Mouse (Mus musculus) heart, embryonic 13.5 days (tissue): ENCODE measurements around the gene Fam71b. TPM values are rescaled to one million over a fixed set of nuclear protein-coding genes. Genes with fewer than 3 reads are reported as not detected.
"Not testable (repeated sequence)": the region's sequence is repeated elsewhere in the genome, so short reads cannot be mapped to it uniquely, and the experiment has no call there.

Experiments
- ATAC-seq: fragments of 200-750 bp; cut with Nextera tagmentation; 2 replicates; pipeline ENCODE4 v1.8.0; 2017; ENCODE audit warnings: moderate TSS enrichment; ENCODE audit not compliant: insufficient number of reproducible peaks, low FRiP score, low TSS enrichment; ENCODE audit errors: extremely low read depth
- H3K27ac ChIP-seq: fragments of 300-500 bp; sonication (generic); replicated peaks from 2 replicates; pipeline ENCODE4 v1.5.1; 2015; ENCODE audit warnings: moderate library complexity, mild to moderate bottlenecking, inconsistent platforms
- H3K27me3 ChIP-seq: fragments of 300-500 bp; sonication (generic); replicated peaks from 2 replicates; pipeline ENCODE4 v1.6.1; 2015; ENCODE audit warnings: mild to moderate bottlenecking, inconsistent platforms
- H3K36me3 ChIP-seq: fragments of 300-500 bp; sonication (generic); 2 replicates; pipeline ENCODE4 v1.6.1; 2015; ENCODE audit warnings: mild to moderate bottlenecking, inconsistent platforms
- H3K4me1 ChIP-seq: fragments of 300-500 bp; sonication (generic); 2 replicates; pipeline ENCODE4 v1.6.1; 2015; ENCODE audit warnings: inconsistent platforms
- H3K4me2 ChIP-seq: fragments of 300-500 bp; sonication (generic); 2 replicates; pipeline ENCODE4 v1.6.1; 2015; ENCODE audit warnings: inconsistent platforms, mild to moderate bottlenecking, moderate library complexity
- H3K4me3 ChIP-seq: fragments of 300-500 bp; sonication (generic); 2 replicates; pipeline ENCODE4 v1.5.1; 2015; ENCODE audit warnings: moderate library complexity, mild to moderate bottlenecking, inconsistent platforms
- H3K9ac ChIP-seq: fragments of 300-500 bp; sonication (generic); 2 replicates; pipeline ENCODE4 v1.6.1; 2015; ENCODE audit warnings: inconsistent platforms, mild to moderate bottlenecking, moderate library complexity
- H3K9me3 ChIP-seq: fragments of 300-500 bp; sonication (generic); 2 replicates; pipeline ENCODE4 v1.6.1; 2016; ENCODE audit warnings: inconsistent platforms
- WGBS: fragments of 180-500 bp; shearing (Covaris S2); methylation state at CpG from one replicate; pipeline ENCODE4 v1.1.7; 2015; ENCODE audit warnings: mixed read lengths; 5-methylcytosine and 5-hydroxymethylcytosine counted together
- polyA plus RNA-seq: library from polyadenylated mRNA; unstranded; fragments of >200 nt; fragmentation: Nextera tagmentation; extraction: Ambion mirVana; gene quantifications from 2 replicates; pipeline ENCODE4 v1.2.1, GENCODE M21; 2015

Fam71b gene
- polyA plus RNA-seq, 1 experiment from 2014 or later: not detected

- no peak for ATAC-seq
- no peak overlapping the region for H3K27ac ChIP-seq
- no peaks in the 10 kb centered on the region for H3K36me3 ChIP-seq
- 78% methylated on average over 12 of the region's 12 CpGs for WGBS
- H3K9ac ChIP-seq: no peak overlapping the region
- H3K9me3 ChIP-seq: no peaks in the 10 kb centered on the region
- no peaks in the 10 kb centered on the region; the same call in 1 of the 2 replicates for H3K27me3 ChIP-seq
- H3K4me3 ChIP-seq: no peak overlapping the region
- peaks cover 6% of the 10 kb centered on the region; the same call in 1 of the 2 replicates for H3K4me1 ChIP-seq
- no peak overlapping the region for H3K4me2 ChIP-seq
Observed at GRCm38 (mm10) chr11:46401555-46401954, 5.2 kb downstream of the Fam71b start.

GRCm38 (mm10) chr11:46404986-46405385 lies 8.6 kb downstream of the Fam71b start:
- Histone ChIP-seq H3K27ac (no peak overlapping the region), H3K9me3 (no peaks in the 10 kb centered on the region), H3K27me3 (no peaks in the 10 kb centered on the region; the same call in 1 of the 2 replicates), H3K36me3 (no peaks in the 10 kb centered on the region), H3K9ac (no peak overlapping the region), H3K4me3 (no peak overlapping the region), H3K4me2 (no peak overlapping the region), H3K4me1 (no peaks in the 10 kb centered on the region)
- 73% methylated on average over 16 of the region's 16 CpGs for WGBS
- ATAC-seq: no peak

GRCm38 (mm10) chr11:46406721-46407120 lies 10.4 kb downstream of the Fam71b start:
- H3K9me3 ChIP-seq: no peaks in the 10 kb centered on the region
- no peaks in the 10 kb centered on the region for H3K36me3 ChIP-seq
- WGBS: 29% methylated on average over 10 of the region's 10 CpGs
- peak overlapping the region; percentile 48 for H3K4me2 ChIP-seq
- no peaks in the 10 kb centered on the region; the same call in 1 of the 2 replicates for H3K27me3 ChIP-seq
- H3K4me1 ChIP-seq: no peaks in the 10 kb centered on the region
- ATAC-seq: no peak
- H3K27ac ChIP-seq: no peak overlapping the region
- 0 out of 2 replicates have a peak overlapping the region, but pooled peaks have one; percentile 13 for H3K4me3 ChIP-seq
- peak overlapping the region; percentile 45 for H3K9ac ChIP-seq

- ATAC-seq: no peak; the same call in 1 of the 2 replicates
- Histone ChIP-seq H3K4me3 (no peak overlapping the region), H3K9me3 (no peaks in the 10 kb centered on the region), H3K4me1 (no peaks in the 10 kb centered on the region), H3K27me3 (no peaks in the 10 kb centered on the region), H3K9ac (no peak overlapping the region), H3K4me2 (no peak overlapping the region), H3K36me3 (no peaks in the 10 kb centered on the region), H3K27ac (no peak overlapping the region)
- WGBS: 41% methylated on average over 2 of the region's 2 CpGs
Observed at GRCm38 (mm10) chr11:46410018-46410563, 13.7 kb downstream of the Fam71b start.

GRCm38 (mm10) chr11:46418438-46418837 lies 22.1 kb downstream of the Fam71b start:
- Histone ChIP-seq H3K36me3 (no peaks in the 10 kb centered on the region), H3K27me3 (no peaks in the 10 kb centered on the region), H3K9ac (no peak overlapping the region), H3K27ac (no peak overlapping the region), H3K4me3 (no peak overlapping the region), H3K4me1 (no peaks in the 10 kb centered on the region), H3K4me2 (no peak overlapping the region), H3K9me3 (no peaks in the 10 kb centered on the region)
- 81% methylated on average over 1 of the region's 1 CpGs for WGBS
- ATAC-seq: no peak

- H3K36me3 ChIP-seq: no peaks in the 10 kb centered on the region
- H3K4me2 ChIP-seq: no peak overlapping the region
- H3K4me3 ChIP-seq: no peak overlapping the region
- no peaks in the 10 kb centered on the region for H3K27me3 ChIP-seq
- 75% methylated on average over 5 of the region's 5 CpGs for WGBS
- no peaks in the 10 kb centered on the region for H3K9me3 ChIP-seq
- ATAC-seq: no peak
- no peak overlapping the region for H3K9ac ChIP-seq
- no peaks in the 10 kb centered on the region for H3K4me1 ChIP-seq
- H3K27ac ChIP-seq: no peak overlapping the region
Observed at GRCm38 (mm10) chr11:46418860-46419259, 22.5 kb downstream of the Fam71b start.

GRCm38 (mm10) chr11:46421086-46421888 lies 24.9 kb downstream of the Fam71b start:
- ATAC-seq: no peak
- no peaks in the 10 kb centered on the region for H3K9me3 ChIP-seq
- no peak overlapping the region for H3K9ac ChIP-seq
- no peak overlapping the region for H3K4me2 ChIP-seq
- H3K27me3 ChIP-seq: no peaks in the 10 kb centered on the region
- no peaks in the 10 kb centered on the region for H3K36me3 ChIP-seq
- no peak overlapping the region for H3K4me3 ChIP-seq
- no peaks in the 10 kb centered on the region for H3K4me1 ChIP-seq
- 72% methylated on average over 8 of the region's 8 CpGs for WGBS
- H3K27ac ChIP-seq: no peak overlapping the region

- not testable (repeated sequence) for H3K9ac ChIP-seq, H3K4me1 ChIP-seq, ATAC-seq, H3K9me3 ChIP-seq, H3K36me3 ChIP-seq, H3K4me2 ChIP-seq, H3K27ac ChIP-seq, H3K27me3 ChIP-seq, H3K4me3 ChIP-seq
- 43% methylated on average over 4 of the region's 4 CpGs for WGBS
Observed at GRCm38 (mm10) chr11:46428131-46428530, 31.8 kb downstream of the Fam71b start.

GRCm38 (mm10) chr11:46430123-46430522 lies 33.8 kb downstream of the Fam71b start:
- Histone ChIP-seq H3K9ac (no peak overlapping the region), H3K36me3 (no peaks in the 10 kb centered on the region), H3K4me1 (no peaks in the 10 kb centered on the region), H3K4me3 (no peak overlapping the region), H3K9me3 (no peaks in the 10 kb centered on the region), H3K27me3 (no peaks in the 10 kb centered on the region), H3K27ac (no peak overlapping the region), H3K4me2 (no peak overlapping the region)
- ATAC-seq: no peak
- WGBS: 80% methylated on average over 2 of the region's 2 CpGs

- H3K9ac ChIP-seq: no peak overlapping the region
- H3K9me3 ChIP-seq: no peaks in the 10 kb centered on the region
- peak; percentile 58; the same call in 1 of the 2 replicates for ATAC-seq
- no peaks in the 10 kb centered on the region for H3K36me3 ChIP-seq
- H3K27ac ChIP-seq: no peak overlapping the region
- peaks cover 2% of the 10 kb centered on the region for H3K4me1 ChIP-seq
- no peak overlapping the region for H3K4me2 ChIP-seq
- WGBS: 19% methylated on average over 3 of the region's 3 CpGs
- no peak overlapping the region for H3K4me3 ChIP-seq
- no peaks in the 10 kb centered on the region for H3K27me3 ChIP-seq
Observed at GRCm38 (mm10) chr11:46431129-46431528, 34.8 kb downstream of the Fam71b start.

- H3K27me3 ChIP-seq: no peaks in the 10 kb centered on the region
- no peaks in the 10 kb centered on the region for H3K9me3 ChIP-seq
- H3K36me3 ChIP-seq: peaks cover 12% of the 10 kb centered on the region
- H3K4me2 ChIP-seq: no peak overlapping the region
- H3K27ac ChIP-seq: no peak overlapping the region
- peaks cover 18% of the 10 kb centered on the region for H3K4me1 ChIP-seq
- no peak overlapping the region for H3K9ac ChIP-seq
- ATAC-seq: no peak
- H3K4me3 ChIP-seq: no peak overlapping the region
Observed at GRCm38 (mm10) chr11:46435363-46435762, 39.0 kb downstream of the Fam71b start.
